ENCODE assay signal across 13 mouse cellular contexts in genomic region chr12:92818610-92819009, GRCm38 (mm10).
"Had no signal": no experiment of that assay in that cellular context is flagged by ENCODE, and none has a peak within 500 bp of the region (broad histone marks: within the 10 kb centered on the region; RNA-seq: fewer than 3 reads in every experiment).

No protein-coding gene starts in this region.

- ATAC-seq: midbrain, embryonic 13.5 days; midbrain, embryonic 15.5 days had no signal

- H3K36me3 ChIP-seq: midbrain, embryonic 13.5 days; midbrain, embryonic 15.5 days; neural tube, embryonic 12.5 days had no signal

- H3K4me1 ChIP-seq: midbrain, embryonic 13.5 days; midbrain, embryonic 15.5 days; neural tube, embryonic 12.5 days had no signal

- H3K27ac ChIP-seq: liver, embryonic 14.5 days; midbrain, embryonic 13.5 days; midbrain, embryonic 15.5 days; neural tube, embryonic 12.5 days had no signal

- DNase-seq: lung, adult 18-20 months; lung, embryonic 14.5 days; lung, postnatal 10 days; lung, postnatal 4 days; right cerebral cortex, postnatal 14 days; thymus, adult 18-20 months; thymus, postnatal 25 days; thymus, postnatal 4 days had no signal

- H3K4me2 ChIP-seq: lung, embryonic 14.5 days; midbrain, embryonic 11.5 days; midbrain, embryonic 13.5 days; midbrain, embryonic 15.5 days; neural tube, embryonic 12.5 days had no signal

- H3K27me3 ChIP-seq: midbrain, embryonic 13.5 days; midbrain, embryonic 15.5 days; neural tube, embryonic 12.5 days had no signal

- H3K9me3 ChIP-seq: midbrain, embryonic 13.5 days; midbrain, embryonic 15.5 days; neural tube, embryonic 12.5 days had no signal

- H3K4me3 ChIP-seq: midbrain, embryonic 13.5 days; midbrain, embryonic 15.5 days; neural tube, embryonic 12.5 days had no signal

- H3K9ac ChIP-seq: liver, embryonic 14.5 days; lung, embryonic 14.5 days; midbrain, embryonic 13.5 days; midbrain, embryonic 15.5 days; neural tube, embryonic 12.5 days had no signal
